Mouse (Mus musculus) skeletal muscle tissue, adult 2 months (tissue): ENCODE results near the gene Trabd2b.

Source experiments
- DNase-seq: peaks from one replicate; pipeline ENCODE4 v3.0.0-alpha.2; 2012; ENCODE audit warnings: low read depth, low spot score

The Trabd2b gene

DNA sequence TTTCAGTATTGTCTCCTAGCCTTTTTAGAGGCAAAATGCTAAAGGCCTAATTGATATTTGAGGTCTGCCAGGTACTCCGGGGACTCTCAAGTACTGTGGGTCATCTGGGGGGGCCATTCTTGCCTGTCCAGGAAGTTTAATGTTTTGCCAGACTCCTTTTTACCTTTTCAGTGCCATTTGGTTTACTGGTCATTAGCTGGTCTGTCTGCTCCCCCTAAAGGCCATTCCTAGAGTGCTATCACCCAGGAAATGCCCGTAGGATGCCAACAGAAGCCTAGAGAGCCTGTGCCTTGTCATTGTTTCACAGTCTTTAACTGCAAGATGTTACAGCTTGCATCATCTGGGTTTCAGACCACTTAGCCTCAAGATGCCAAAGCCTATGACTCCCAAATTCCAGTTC lies 35.7 kb downstream of the Trabd2b start:
- DNase-seq = no peak

DNA sequence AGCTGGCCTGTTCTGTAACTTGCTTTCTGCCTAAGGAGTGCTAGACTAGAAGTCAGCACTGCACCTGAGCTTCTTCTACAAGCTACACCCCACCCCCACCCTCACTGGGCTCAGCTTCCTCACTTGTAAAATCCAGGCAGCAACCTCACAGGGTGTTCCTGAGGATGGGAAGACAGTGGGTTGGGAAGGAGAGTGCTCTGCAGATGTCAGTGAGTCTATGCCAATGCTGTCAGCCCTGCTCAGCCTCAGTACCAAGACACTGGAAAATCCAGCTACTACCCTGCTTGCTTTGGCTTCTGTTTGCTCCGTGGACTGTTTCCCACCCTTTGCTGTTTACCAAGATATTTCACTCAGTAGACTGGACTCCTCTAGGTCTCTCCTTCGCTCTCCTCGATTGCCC lies 36.1 kb downstream of the Trabd2b start:
- DNase-seq = no peak

DNA sequence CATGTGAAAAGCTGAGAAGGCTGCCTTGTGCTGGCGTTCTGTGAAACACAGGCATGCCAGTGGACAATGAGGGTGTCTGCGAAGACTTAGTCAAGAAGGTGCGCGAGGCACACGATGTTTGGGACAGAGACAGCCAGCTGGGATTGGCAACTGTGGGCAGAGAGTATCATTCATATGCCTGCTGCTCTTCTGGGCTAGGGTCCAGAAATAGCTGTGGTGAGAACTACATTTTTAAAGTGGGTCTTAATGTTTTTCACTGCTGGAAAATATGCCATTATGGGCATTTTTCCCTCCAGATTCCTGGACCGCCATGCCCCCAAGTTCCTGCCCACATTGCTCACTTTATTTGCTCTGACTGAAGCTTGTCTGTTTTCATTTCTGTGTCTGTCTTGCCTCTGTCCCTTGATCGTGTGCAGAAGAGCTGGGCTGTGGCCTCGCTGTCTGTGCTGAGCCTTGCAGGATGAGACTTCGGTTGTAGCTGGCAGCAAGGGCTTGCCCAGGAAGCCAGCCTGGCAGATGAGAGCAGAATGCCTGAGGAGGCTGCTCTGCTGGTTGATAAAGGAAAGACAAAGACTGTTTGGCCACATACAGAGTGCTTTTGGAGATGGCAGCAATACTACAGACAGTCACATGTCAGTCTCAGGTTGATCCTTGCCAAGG lies 42.0 kb downstream of the Trabd2b start:
- no peak for DNase-seq

DNA sequence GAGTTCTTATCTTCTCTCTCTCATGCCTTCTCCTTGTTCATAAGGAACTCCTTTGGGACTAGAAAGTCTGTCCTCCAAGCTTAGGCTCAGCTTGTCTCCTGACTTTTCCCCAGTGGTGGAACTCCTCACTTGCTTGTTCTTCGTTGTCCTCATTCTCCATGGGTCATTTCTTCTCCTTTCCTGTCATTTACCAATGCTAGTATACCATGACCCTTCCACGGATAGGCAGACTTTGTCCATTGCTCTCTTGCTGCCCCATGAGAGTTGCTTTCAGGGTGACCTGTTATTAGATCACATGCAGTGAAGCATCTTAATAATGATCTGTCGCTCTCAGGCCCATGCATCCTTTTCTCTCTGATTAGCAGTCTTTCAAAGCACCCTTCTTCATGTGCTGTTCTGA lies 46.6 kb downstream of the Trabd2b start:
- no peak for DNase-seq

DNA sequence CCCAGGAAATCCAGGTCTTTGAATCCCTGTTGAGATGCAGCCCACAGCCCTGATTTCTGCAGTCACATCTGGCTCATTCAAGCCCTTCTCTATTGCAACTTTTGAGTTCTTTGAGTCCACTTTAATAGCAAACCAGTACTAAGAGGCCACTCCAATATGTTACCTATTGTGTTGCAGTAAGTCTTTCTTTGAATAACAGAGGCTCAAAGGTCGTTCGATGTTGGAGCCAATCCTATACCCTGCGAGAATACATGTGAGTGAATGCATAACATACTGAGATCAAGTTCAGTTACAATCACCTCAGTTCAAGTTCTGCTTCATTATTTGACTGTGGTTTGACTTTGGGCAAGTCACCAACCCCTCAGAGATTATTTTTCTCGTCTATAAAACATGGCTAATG lies 47.5 kb downstream of the Trabd2b start:
- DNase-seq = no peak

DNA sequence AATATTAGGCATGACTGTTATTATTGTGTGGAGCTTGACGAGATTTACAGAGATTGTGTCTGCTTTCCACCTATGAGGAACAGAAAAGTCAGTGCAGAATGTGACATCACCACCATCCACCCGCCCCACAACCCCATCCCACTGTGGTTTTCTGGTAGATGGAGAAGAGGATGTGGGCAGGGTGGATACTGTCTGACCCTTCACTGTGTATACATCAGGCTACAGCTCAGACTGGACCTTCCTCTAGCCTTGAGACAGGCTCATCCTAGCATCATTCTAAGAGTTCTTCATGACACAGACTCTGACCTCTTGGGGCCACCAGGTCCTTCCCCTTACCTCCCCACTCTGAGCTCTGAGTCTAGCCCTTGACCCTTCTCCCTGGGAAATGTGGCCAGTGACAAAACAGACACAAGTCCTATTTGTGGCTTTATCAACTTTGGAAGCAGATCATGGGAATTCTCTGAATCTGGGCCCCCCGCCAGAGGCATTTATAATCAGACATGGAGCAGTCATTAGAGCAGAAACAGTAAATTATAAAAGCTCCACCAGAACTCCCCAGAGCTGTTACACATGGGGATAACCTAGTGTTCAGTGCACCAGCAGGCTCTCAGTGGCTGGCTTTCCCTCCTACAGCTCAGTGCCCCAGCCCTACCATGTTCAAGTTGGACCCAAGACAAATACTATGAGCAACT lies 48.1 kb downstream of the Trabd2b start:
- DNase-seq = no peak

DNA sequence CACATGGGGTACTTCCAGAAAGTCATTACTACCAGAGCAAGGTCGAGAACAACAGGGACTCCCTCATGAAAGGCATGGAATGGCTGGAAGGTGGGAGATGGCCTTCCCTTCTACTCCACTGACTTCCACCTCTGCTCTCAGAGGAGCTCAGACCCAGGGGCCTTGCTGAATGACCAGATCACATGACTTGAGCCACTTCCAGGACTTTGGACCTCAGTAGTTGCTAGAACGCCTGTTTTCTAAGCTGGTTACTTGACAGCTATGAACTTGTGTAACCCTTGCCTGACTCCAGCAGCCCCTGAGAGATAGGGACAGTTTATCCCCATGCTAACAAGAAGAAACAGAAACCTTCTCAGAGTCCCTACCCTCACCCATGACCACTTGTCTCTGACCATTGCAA lies 50.6 kb downstream of the Trabd2b start:
- no peak for DNase-seq

DNA sequence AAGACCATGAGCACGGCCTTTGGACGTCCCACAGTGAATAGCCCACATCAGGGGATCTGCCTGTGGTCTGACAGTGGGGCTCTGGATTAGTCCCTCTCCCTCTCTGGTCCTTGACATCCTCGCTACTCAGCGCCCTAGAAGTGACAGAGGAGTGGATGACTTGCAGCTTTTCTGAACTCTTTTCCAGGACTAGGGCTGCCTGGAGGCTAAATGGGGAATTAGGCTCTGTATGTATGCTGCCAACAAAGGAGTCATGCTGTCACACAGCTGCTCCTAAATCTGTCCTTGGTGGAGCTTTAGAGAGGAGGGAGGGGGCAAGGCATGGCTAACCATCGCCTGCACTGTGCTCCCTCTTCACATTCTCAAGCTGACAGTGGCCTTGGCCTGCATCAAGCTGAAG lies 53.1 kb downstream of the Trabd2b start:
- DNase-seq = peak; percentile 25

DNA sequence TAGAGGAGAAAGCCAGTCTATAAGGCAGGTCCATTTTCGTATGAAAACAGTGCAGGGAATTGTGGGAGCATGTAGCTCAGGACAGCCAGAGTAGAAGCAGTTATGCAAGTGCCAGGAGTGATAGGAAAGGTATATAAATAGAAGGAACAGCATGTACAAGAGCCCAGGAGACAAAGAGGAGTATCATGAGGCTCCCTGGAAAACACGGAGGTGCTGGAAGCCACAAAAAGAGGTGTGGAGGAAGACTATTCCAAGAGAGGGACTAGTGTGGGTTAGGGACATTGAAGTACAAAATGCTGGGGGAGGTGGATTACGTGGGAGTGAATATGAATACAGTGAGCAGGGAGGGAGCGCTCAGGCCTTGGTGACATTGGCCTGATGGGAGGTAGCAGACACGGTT lies 53.9 kb downstream of the Trabd2b start:
- DNase-seq = no peak

DNA sequence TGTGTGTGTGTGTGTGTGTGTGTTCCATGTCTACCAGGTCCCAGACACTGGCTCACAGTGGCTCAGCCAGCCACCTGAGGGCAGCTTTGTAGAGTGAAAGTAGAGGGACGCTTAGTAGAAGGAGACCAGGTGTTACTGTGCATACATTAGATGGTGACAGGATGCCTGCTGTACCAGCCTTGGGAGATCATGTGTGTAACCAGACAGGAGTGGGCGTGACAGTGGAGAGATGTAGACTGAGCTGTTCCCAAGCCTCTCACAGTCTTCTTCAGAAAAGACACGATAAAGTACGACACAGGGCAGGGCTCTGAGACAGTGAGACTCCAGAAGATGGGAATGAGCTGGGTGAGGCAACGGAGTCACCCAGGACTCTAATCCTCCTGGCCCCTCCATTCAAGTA lies 54.6 kb downstream of the Trabd2b start:
- DNase-seq = no peak

DNA sequence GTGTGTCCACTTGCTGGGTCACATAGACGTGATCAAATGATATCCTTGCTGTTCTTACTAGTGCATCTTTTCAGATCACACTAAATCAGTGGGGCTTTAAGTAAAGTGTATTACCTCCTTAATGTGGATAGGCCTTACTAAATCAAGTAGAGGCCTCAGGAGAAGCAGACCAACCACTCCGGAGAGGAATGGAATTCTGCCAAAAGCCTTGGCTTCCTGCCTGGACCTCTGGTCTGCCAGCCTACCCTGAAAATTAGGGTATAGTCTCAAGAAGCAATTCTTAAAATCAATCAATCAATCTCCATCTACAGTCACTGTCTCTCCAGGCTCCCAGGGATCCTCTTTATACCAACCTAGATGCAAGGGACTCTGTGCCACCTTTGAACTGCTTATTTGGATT lies 59.1 kb downstream of the Trabd2b start:
- DNase-seq = no peak

DNA sequence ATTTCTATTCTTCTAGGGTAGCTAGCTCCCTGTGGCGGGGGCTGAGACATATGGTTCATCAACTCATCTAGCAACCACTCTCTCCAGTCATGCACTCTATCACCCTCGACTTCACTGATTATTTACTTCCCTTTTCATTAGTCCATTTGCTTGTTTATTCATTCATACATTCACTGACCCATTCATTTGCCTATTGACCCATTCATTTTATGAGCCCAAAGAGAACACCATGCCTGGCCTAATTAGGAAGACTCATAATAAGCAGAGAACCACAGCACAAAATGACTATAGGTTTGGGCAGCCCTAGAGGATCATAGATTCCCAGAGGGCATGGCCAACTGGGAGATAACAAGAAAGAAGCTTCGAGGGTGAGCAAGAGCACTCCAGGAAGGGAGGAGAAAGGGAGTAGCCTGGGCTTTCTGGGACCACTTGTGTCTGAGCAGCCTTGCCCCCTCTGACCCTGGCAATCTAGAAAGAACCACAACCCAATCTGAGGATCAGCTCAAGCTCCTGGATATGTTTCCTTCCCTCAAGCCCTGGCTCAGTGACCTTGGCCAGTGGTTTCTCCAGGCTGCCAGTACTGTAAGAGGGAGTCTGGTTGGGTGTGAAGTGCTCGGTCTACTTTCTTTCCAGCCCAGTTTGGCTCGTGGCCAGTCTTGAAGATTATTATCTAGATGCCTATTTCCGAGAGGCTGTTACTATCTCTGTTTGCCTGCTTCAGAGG lies 61.0 kb downstream of the Trabd2b start:
- DNase-seq = no peak

DNA sequence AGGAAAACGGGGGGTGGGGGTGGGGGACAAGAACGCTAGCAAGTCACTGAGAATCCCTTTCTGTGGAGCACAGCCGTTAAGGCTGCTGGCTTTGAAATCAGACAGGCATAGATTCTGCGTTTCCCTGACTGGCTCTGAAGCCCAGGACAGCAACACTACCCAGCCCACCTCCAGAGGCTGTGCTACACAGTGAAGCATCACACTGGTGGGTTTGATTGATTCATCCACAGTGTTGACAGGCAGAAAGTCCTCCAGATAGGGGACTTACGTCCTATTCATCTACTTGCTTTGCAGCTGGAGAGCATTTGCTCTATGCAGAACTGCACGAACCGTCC lies 61.5 kb downstream of the Trabd2b start:
- DNase-seq = no peak

DNA sequence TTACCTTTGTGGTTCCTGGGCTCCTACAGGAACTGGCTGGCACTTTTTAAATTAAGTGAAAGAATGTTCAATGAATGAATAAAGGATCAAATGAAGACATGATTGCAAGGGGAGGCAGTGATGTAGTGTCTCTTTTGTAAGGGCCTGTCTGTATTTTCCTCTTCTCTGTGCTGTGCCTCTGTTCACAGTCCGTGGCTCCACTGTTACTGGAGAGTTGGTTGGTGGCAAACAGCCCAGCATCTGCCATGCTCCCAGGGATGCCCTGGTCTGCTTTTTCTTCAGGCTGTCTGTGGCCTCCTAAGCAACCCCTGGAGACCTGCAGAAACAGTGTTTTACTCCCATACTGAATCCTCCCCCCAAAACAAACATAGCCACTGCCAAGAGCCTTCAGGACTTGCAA lies 63.4 kb downstream of the Trabd2b start:
- DNase-seq = no peak

DNA sequence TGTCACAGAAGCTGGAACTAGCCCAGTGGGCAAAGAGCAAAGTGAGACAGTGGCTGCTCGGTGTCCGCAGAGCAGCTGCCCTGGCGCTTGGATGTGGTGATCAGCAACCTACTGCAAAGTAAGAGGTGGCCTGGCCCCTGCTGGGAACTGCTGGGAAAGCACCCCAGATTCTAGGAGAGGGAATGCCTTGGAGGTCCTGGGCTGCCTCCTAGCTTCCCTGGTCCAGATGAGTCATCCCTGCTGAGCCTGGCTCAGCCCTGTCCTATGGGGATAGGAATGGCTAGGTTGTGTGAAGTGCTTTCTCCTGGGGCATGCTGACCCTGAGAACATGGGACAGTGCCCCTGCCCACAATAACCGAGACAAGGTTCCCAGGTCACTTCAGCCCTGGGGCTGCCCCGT lies 65.6 kb downstream of the Trabd2b start:
- DNase-seq = peak; percentile 57

DNA sequence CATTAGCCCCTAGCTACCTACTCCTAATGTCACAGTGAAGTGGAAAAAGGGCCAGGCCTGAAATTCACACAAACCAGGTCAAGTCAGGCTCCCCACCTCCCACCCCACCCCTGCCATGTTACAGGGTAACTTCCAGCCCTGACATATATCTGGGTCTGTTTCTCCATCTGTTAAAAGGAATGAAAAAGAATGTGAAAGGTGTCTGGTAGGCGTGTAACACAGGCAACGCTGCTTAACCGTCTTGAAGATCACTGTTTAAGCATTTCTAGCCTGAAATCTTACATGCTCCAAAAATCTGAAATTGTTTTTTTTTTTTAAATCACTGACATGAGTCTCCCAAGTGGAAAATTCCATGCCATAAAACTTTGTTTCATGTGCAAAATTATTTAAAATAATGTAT lies 69.8 kb downstream of the Trabd2b start:
- DNase-seq = no peak

DNA sequence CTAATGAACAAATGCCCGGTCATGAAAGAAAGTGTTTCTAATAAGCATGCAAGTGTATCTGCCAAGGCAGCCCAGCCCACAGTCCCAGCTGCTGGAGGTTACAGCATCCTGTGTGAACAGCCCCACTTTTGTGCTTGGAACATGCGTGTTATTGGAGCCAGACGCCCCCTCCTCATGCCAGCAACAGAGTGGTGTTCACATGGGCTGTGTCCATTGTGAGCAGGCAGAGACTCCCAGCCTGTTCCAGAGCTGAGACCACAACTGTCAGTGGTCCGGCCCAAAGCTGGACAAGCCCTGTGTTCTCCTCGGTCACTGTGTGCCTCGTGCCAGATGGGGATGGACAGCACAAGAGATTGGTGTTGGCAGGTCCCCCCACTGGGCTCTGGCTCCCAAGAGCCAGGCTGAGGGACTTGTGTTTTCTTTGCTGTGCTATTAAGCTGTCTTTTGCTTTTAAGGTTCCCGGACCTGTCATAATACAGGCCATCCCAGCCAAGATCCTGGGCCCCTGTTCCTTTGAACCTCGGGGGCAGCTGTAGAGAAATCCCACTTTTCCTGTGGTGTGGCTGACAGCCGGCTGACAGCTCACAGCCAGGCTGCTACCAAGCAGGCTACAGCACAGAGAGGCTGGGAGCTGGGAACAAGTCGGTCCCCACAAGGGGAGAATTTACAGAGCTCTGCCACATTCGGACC lies 70.7 kb downstream of the Trabd2b start:
- DNase-seq = no peak

DNA sequence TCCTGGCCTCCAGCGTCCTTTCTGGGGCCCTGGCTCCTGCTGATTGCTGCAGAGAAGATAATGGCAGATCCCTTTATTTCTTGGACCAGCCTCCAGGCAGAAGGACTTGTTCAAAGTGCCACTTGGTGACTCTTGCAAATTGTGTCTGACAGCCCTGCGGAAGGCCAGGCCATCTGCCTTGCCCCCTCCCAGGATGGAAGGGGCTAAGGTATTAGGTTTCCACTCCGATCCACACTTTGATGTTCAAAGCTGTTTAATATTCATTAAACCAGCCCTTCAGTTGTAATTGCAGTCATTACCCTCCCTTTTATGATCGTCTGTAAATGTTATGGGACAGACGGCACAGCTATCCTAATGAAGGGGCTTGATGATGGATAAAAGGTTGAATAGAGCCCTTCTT lies 75.0 kb downstream of the Trabd2b start:
- no peak for DNase-seq

DNA sequence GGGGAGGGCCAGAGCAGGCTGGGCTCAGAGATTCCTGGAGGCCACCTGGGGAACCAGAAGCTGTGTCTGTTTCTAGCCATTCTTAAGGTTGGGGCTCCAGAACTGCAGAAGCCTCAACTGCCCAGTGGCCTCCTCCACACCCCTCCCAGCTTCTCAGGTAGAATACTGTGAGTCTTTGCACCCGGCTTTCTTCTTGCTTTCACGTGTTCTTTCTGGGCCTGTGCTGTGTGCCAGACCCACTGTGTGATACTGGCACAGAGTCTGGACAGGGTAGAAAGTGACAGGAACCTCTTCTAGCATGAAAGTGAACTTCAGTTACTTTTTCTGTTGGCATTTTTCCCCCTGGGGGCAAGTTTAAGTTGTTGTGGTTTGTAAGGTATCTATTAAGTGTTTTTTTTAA lies 77.6 kb downstream of the Trabd2b start:
- no peak for DNase-seq

DNA sequence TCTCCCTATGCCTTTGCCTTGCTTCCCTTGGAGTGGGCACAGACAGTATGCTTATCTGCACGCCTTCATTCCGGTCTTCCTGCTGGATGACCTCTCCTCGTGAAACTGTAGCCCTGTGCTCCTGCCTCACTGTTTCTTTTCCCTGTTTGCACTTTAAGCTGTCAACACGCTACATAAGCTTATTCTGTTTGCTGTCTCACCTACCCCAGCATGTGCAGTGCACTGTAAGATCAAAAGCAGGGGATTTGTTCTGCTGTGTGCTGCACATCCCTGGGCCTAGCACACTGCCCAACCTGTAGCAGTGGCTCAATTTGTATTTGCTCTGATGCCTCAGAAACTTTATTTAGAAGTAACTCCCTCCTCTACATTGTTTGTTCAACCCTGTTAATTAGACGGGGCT lies 79.5 kb downstream of the Trabd2b start:
- no peak for DNase-seq

DNA sequence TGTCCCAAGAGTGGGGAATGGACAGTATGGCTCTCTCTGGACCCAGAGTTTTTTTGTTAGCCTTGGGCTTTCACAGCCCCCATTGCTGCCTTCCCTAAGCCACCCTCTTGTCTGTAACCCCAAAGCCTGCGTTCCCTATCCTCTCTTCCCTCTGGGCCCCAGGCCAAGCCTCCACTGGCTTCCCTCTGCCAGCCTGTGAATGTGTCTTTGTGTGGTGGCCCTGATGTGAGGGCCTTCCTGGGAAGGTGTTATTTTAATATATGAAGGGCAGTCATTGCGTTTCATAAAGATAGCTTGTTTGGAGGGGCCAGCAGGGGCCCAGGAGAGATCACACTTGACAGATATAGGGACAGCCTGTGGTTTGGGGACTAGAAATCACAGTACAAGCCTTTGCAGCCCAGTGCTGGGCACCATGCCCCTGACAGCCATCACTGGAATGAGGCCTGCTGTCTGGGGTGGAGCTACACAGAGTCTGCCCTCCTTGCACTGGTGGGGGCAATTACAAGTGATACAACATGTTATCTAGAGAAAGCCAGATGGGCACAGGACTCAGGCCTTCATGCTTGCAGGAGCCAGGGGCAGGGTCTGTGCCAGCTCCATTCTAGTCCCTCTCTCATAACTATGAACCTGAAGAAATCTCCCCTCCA lies 80.5 kb downstream of the Trabd2b start:
- DNase-seq = no peak

DNA sequence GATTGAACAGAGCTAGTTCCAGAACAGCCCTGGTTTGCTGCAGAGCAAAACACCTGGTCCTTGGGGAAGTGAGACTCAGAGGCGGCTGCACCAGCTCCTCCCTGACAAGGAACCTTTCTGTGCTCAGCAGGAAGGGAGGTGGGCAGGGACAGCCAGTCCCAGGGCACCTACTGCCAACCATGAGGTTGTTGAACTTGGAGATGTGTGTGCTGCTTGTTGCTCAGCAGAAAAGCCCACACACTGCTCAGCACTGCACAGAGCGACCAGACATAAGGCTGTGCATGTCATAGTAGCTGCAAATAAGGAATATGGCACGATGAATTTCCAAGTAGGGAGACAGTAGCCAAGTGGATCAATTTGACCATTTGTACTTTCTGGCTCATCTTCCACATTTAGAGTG lies 81.2 kb downstream of the Trabd2b start:
- DNase-seq = no peak
